Mouse (Mus musculus) cortical plate, adult 2 months (tissue): ENCODE measurements around the gene Gm6358. TPM values are rescaled to one million over a fixed set of nuclear protein-coding genes. Genes with fewer than 3 reads are reported as not detected.
"Not testable (repeated sequence)": the region's sequence is repeated elsewhere in the genome, so short reads cannot be mapped to it uniquely, and the experiment has no call there.

Experiments
- H3K27ac ChIP-seq: fragments of 200-500 bp; 2 replicates; pipeline ENCODE4 v1.5.1; 2012; ENCODE audit warnings: low read length, control low read depth, inconsistent platforms; ENCODE audit not compliant: insufficient read depth
- H3K4me1 ChIP-seq: fragments of 200-500 bp; 2 replicates; pipeline ENCODE4 v1.6.1; 2011; ENCODE audit warnings: low read length; ENCODE audit not compliant: control insufficient read depth, insufficient read depth
- H3K4me3 ChIP-seq: fragments of 200-500 bp; 2 replicates; pipeline ENCODE4 v1.5.1; 2011; ENCODE audit warnings: mild to moderate bottlenecking, low read length, control low read depth; ENCODE audit not compliant: insufficient read depth
- CTCF ChIP-seq: fragments of 200-500 bp; IDR thresholded peaks from 2 replicates; pipeline ENCODE4 v1.5.1; 2011; ENCODE audit warnings: mild to moderate bottlenecking, control low read depth, low read length; ENCODE audit not compliant: insufficient read depth; ENCODE audit errors: extremely low read depth
- POLR2A ChIP-seq: fragments of 200-500 bp; IDR thresholded peaks from 2 replicates; pipeline ENCODE4 v1.6.1; 2011; ENCODE audit warnings: mild to moderate bottlenecking, low read length, control low read depth; ENCODE audit not compliant: insufficient read depth; ENCODE audit errors: extremely low read depth
- polyA plus RNA-seq: library from polyadenylated mRNA; depleted of rRNA; stranded (reverse); fragments of >200 nt; gene quantifications from 2 replicates; pipeline ENCODE4 v1.2.3, GENCODE M21; 2012; rRNA removed

The Gm6358 gene
- polyA plus RNA-seq, result not detected in 2 replicates

GRCm38 (mm10) chr16:89140551-89140950 is at the start of gene Gm6358:
TSS of gene Gm6358 (plus strand) at chr16:89140851.
- TF ChIP-seq CTCF, result no peak
- no peak for TF ChIP-seq POLR2A
- Histone ChIP-seq H3K27ac (no peak within 1 kb of the TSS), H3K4me3 (no peak within 1 kb of the TSS), H3K4me1 (no peaks in the 10 kb centered on the region)

GRCm38 (mm10) chr16:89150786-89151185 is 10.1 kb downstream of the Gm6358 start, which contains the start of gene Gm10061:
TSS of gene Gm10061 (plus strand) at chr16:89151086.
- no peak for TF ChIP-seq POLR2A
- no peak for TF ChIP-seq CTCF
- no peaks in the 10 kb centered on the region for H3K4me1 ChIP-seq
- H3K27ac ChIP-seq, result no peak within 1 kb of the TSS
- H3K4me3 ChIP-seq, result no peak within 1 kb of the TSS

- Histone ChIP-seq H3K27ac (no peak within 1 kb of the TSS), H3K4me3 (no peak within 1 kb of the TSS), H3K4me1 (no peaks in the 10 kb centered on the region)
- no peak for TF ChIP-seq CTCF
Observed at GRCm38 (mm10) chr16:89157652-89158051, 17.0 kb downstream of the Gm6358 start, which contains the start of gene Gm9789. TSS of gene Gm9789 (plus strand) at chr16:89157952.

GRCm38 (mm10) chr16:89169190-89169589 is 28.5 kb downstream of the Gm6358 start, which contains the start of gene Gm7735:
TSS of gene Gm7735 (plus strand) at chr16:89169490.
- not testable (repeated sequence) for H3K4me3 ChIP-seq, H3K27ac ChIP-seq

GRCm38 (mm10) chr16:89174435-89174834 is 33.8 kb downstream of the Gm6358 start, which contains the start of gene 1110057P08Rik:
TSS of gene 1110057P08Rik (plus strand) at chr16:89174735.
- H3K27ac ChIP-seq, result no peak within 1 kb of the TSS

More at GRCm38 (mm10) chr16:89169190-89169589, 28.5 kb downstream of the Gm6358 start, which contains the start of gene Gm7735:
- not testable (repeated sequence) for H3K4me1 ChIP-seq

GRCm38 (mm10) chr16:89188621-89189020 is 48.0 kb downstream of the Gm6358 start:
- no peak for TF ChIP-seq CTCF
- TF ChIP-seq POLR2A, result no peak
- Histone ChIP-seq H3K27ac (no peak overlapping the region), H3K4me3 (no peak overlapping the region), H3K4me1 (no peaks in the 10 kb centered on the region)

More at GRCm38 (mm10) chr16:89174435-89174834, 33.8 kb downstream of the Gm6358 start, which contains the start of gene 1110057P08Rik:
- Histone ChIP-seq H3K4me1 (no peaks in the 10 kb centered on the region), H3K4me3 (no peak within 1 kb of the TSS)
- TF ChIP-seq POLR2A, result no peak
- TF ChIP-seq CTCF, result no peak

Other genes starting within 250 kb of the Gm6358 start
- not detected in 2 replicates for gene Krtap19-5, start 244.4 kb upstream of the Gm6358 start, polyA plus RNA-seq
- gene Krtap19-9b, start 208.6 kb upstream of the Gm6358 start, polyA plus RNA-seq, result not detected in 2 replicates
- not detected in 2 replicates for gene Krtap16-3, start 178.0 kb upstream of the Gm6358 start, polyA plus RNA-seq
- gene Krtap22-2, start 130.1 kb upstream of the Gm6358 start, polyA plus RNA-seq, result not detected in 2 replicates
- not detected in 2 replicates for gene Gm10229, start 125.6 kb upstream of the Gm6358 start, polyA plus RNA-seq
- gene Krtap6-1, start 109.2 kb upstream of the Gm6358 start, polyA plus RNA-seq, result not detected in 2 replicates
- not detected in 2 replicates for gene Gm10228, start 99.4 kb upstream of the Gm6358 start, polyA plus RNA-seq
- not detected in 2 replicates for gene Krtap6-5, start 93.0 kb upstream of the Gm6358 start, polyA plus RNA-seq
- gene 1110025L11Rik, start 76.8 kb upstream of the Gm6358 start, polyA plus RNA-seq, result not detected in 2 replicates
- not detected in 2 replicates for gene Krtap6-3, start 56.8 kb upstream of the Gm6358 start, polyA plus RNA-seq
- gene Gm10061, start 10.2 kb downstream of the Gm6358 start, polyA plus RNA-seq, result not detected in 2 replicates
- not detected in 2 replicates for gene Gm9789, start 17.1 kb downstream of the Gm6358 start, polyA plus RNA-seq
- gene Gm7735, start 28.6 kb downstream of the Gm6358 start, polyA plus RNA-seq, result not detected in 2 replicates
- gene 1110057P08Rik, start 33.9 kb downstream of the Gm6358 start, polyA plus RNA-seq, result not detected in 2 replicates
- gene Krtap20-2, start 65.0 kb downstream of the Gm6358 start, polyA plus RNA-seq, result not detected in 2 replicates